Mouse (Mus musculus) heart, embryonic 12.5 days (tissue): ENCODE measurements around the gene Lrrc4. TPM values are rescaled to one million over a fixed set of nuclear protein-coding genes. Genes with fewer than 3 reads are reported as not detected.

ENCODE experiments used
- ATAC-seq: fragments of 200-750 bp; cut with Nextera tagmentation; 2 replicates; pipeline ENCODE4 v1.8.0; 2017; ENCODE audit warnings: moderate TSS enrichment, moderate library complexity; ENCODE audit not compliant: insufficient number of reproducible peaks, low FRiP score
- H3K27ac ChIP-seq: fragments of 300-500 bp; sonication (generic); 2 replicates; pipeline ENCODE4 v1.5.1; 2016; ENCODE audit warnings: mild to moderate bottlenecking, moderate library complexity; ENCODE audit not compliant: poor library complexity, severe bottlenecking
- H3K27me3 ChIP-seq: fragments of 300-500 bp; sonication (generic); replicated peaks from 2 replicates; pipeline ENCODE4 v1.6.1; 2016; ENCODE audit warnings: mild to moderate bottlenecking, moderate library complexity
- H3K36me3 ChIP-seq: fragments of 300-500 bp; sonication (generic); 2 replicates; pipeline ENCODE4 v1.6.1; 2016; ENCODE audit warnings: mild to moderate bottlenecking, moderate library complexity
- H3K4me1 ChIP-seq: fragments of 300-500 bp; sonication (generic); replicated peaks from 2 replicates; pipeline ENCODE4 v1.6.1; 2016; ENCODE audit warnings: mild to moderate bottlenecking
- H3K4me2 ChIP-seq: fragments of 300-500 bp; sonication (generic); 2 replicates; pipeline ENCODE4 v1.6.1; 2016; ENCODE audit warnings: mild to moderate bottlenecking, moderate library complexity
- H3K4me3 ChIP-seq: fragments of 300-500 bp; sonication (generic); 2 replicates; pipeline ENCODE4 v1.5.1; 2016; ENCODE audit warnings: mild to moderate bottlenecking
- H3K9ac ChIP-seq: fragments of 300-500 bp; sonication (generic); 2 replicates; pipeline ENCODE4 v1.6.1; 2016; ENCODE audit warnings: mild to moderate bottlenecking, moderate library complexity
- H3K9me3 ChIP-seq: fragments of 300-500 bp; sonication (generic); replicated peaks from 2 replicates; pipeline ENCODE4 v1.6.1; 2016; ENCODE audit warnings: mild to moderate bottlenecking, moderate library complexity
- WGBS: fragments of 180-500 bp; shearing (Covaris S2); methylation state at CpG from one replicate; pipeline ENCODE4 v1.1.7; 2016; 5-methylcytosine and 5-hydroxymethylcytosine counted together
- polyA plus RNA-seq: library from polyadenylated mRNA; unstranded; fragments of >200 nt; fragmentation: Nextera tagmentation; extraction: Ambion mirVana; gene quantifications from 2 replicates; pipeline ENCODE4 v1.2.1, GENCODE M21; 2016

Lrrc4 gene
- polyA plus RNA-seq: 0.51 and 0.58 TPM in 2 replicates

- Histone ChIP-seq H3K36me3 (no peaks in the 10 kb centered on the region), H3K27ac (no peak within 1 kb of the TSS), H3K9ac (peak within 1 kb of the TSS; percentile 88), H3K4me3 (peak within 1 kb of the TSS; percentile 67), H3K4me2 (peak within 1 kb of the TSS; percentile 100), H3K27me3 (peaks cover 31% of the 10 kb centered on the region), H3K4me1 (peaks cover 26% of the 10 kb centered on the region), H3K9me3 (no peaks in the 10 kb centered on the region)
- ATAC-seq: no peak
- 29% methylated on average over 27 of the region's 27 CpGs for WGBS
These were observed at the start of gene Lrrc4 for GRCm38 (mm10) chr6:28831011-28831853. Gene Lrrc4 (minus strand): TSS chr6:28831747.

GRCm38 (mm10) chr6:28880909-28881308 lies 49.4 kb upstream of the Lrrc4 start:
- Histone ChIP-seq H3K4me1 (peaks cover 40% of the 10 kb centered on the region), H3K4me2 (no peak overlapping the region), H3K9ac (no peak overlapping the region), H3K9me3 (no peaks in the 10 kb centered on the region), H3K27me3 (no peaks in the 10 kb centered on the region), H3K27ac (peak overlapping the region; percentile 41; the same call in 1 of the 2 replicates), H3K4me3 (no peak overlapping the region), H3K36me3 (peaks cover 47% of the 10 kb centered on the region)
- WGBS: 49% methylated on average over 4 of the region's 4 CpGs
- ATAC-seq: peak; percentile 31; the same call in 1 of the 2 replicates

GRCm38 (mm10) chr6:28879315-28879714 lies 47.8 kb upstream of the Lrrc4 start:
- Histone ChIP-seq H3K27ac (peak overlapping the region; percentile 28; the same call in 1 of the 2 replicates), H3K27me3 (no peaks in the 10 kb centered on the region), H3K4me2 (no peak overlapping the region), H3K4me1 (peaks cover 35% of the 10 kb centered on the region), H3K9me3 (no peaks in the 10 kb centered on the region), H3K36me3 (peaks cover 44% of the 10 kb centered on the region), H3K9ac (no peak overlapping the region), H3K4me3 (no peak overlapping the region)
- no peak for ATAC-seq
- WGBS: 23% methylated on average over 8 of the region's 8 CpGs

- Histone ChIP-seq H3K4me1 (peaks cover 35% of the 10 kb centered on the region), H3K27me3 (no peaks in the 10 kb centered on the region), H3K36me3 (peaks cover 32% of the 10 kb centered on the region), H3K9ac (no peak overlapping the region; the same call in 1 of the 2 replicates), H3K9me3 (no peaks in the 10 kb centered on the region), H3K4me2 (no peak overlapping the region), H3K4me3 (no peak overlapping the region), H3K27ac (no peak overlapping the region)
- 12% methylated on average over 7 of the region's 7 CpGs for WGBS
- ATAC-seq: no peak
These were observed 46.6 kb upstream of the Lrrc4 start for GRCm38 (mm10) chr6:28877945-28878666.

GRCm38 (mm10) chr6:28876492-28876891 lies 44.9 kb upstream of the Lrrc4 start:
- Histone ChIP-seq H3K36me3 (peaks cover 27% of the 10 kb centered on the region), H3K4me3 (no peak overlapping the region), H3K4me1 (peaks cover 35% of the 10 kb centered on the region), H3K9me3 (no peaks in the 10 kb centered on the region), H3K9ac (no peak overlapping the region), H3K27me3 (no peaks in the 10 kb centered on the region), H3K4me2 (no peak overlapping the region), H3K27ac (no peak overlapping the region)
- no peak for ATAC-seq
- 71% methylated on average over 3 of the region's 3 CpGs for WGBS

GRCm38 (mm10) chr6:28875333-28875732 lies 43.8 kb upstream of the Lrrc4 start:
- Histone ChIP-seq H3K27ac (no peak overlapping the region), H3K4me1 (peaks cover 30% of the 10 kb centered on the region), H3K27me3 (no peaks in the 10 kb centered on the region), H3K4me2 (no peak overlapping the region), H3K4me3 (no peak overlapping the region), H3K9me3 (no peaks in the 10 kb centered on the region), H3K9ac (no peak overlapping the region), H3K36me3 (peaks cover 25% of the 10 kb centered on the region)
- ATAC-seq: no peak
- WGBS: 94% methylated on average over 1 of the region's 1 CpGs

- Histone ChIP-seq H3K9me3 (no peaks in the 10 kb centered on the region), H3K4me2 (no peak overlapping the region), H3K27ac (no peak overlapping the region), H3K4me1 (peaks cover 24% of the 10 kb centered on the region), H3K4me3 (no peak overlapping the region), H3K36me3 (peaks cover 22% of the 10 kb centered on the region), H3K27me3 (no peaks in the 10 kb centered on the region), H3K9ac (no peak overlapping the region)
- ATAC-seq: no peak
- 90% methylated on average over 5 of the region's 5 CpGs for WGBS
These were observed 43.2 kb upstream of the Lrrc4 start for GRCm38 (mm10) chr6:28874759-28875158.

GRCm38 (mm10) chr6:28874053-28874452 lies 42.5 kb upstream of the Lrrc4 start:
- H3K9ac ChIP-seq: no peak overlapping the region
- H3K36me3 ChIP-seq: peaks cover 22% of the 10 kb centered on the region
- H3K4me2 ChIP-seq: no peak overlapping the region
- ATAC-seq: no peak
- WGBS: 85% methylated on average over 11 of the region's 11 CpGs
- no peak overlapping the region for H3K27ac ChIP-seq
- H3K27me3 ChIP-seq: no peaks in the 10 kb centered on the region
- H3K4me1 ChIP-seq: peaks cover 17% of the 10 kb centered on the region
- no peaks in the 10 kb centered on the region for H3K9me3 ChIP-seq
- H3K4me3 ChIP-seq: no peak overlapping the region

GRCm38 (mm10) chr6:28872421-28872795 lies 40.9 kb upstream of the Lrrc4 start:
- H3K27me3 ChIP-seq: no peaks in the 10 kb centered on the region
- H3K9me3 ChIP-seq: no peaks in the 10 kb centered on the region
- no peak overlapping the region for H3K27ac ChIP-seq
- H3K4me3 ChIP-seq: no peak overlapping the region
- H3K9ac ChIP-seq: no peak overlapping the region
- peaks cover 8% of the 10 kb centered on the region for H3K4me1 ChIP-seq
- 93% methylated on average over 3 of the region's 3 CpGs for WGBS
- ATAC-seq: no peak
- peaks cover 22% of the 10 kb centered on the region for H3K36me3 ChIP-seq
- no peak overlapping the region for H3K4me2 ChIP-seq

GRCm38 (mm10) chr6:28871725-28872420 lies 40.3 kb upstream of the Lrrc4 start:
- Histone ChIP-seq H3K27ac (no peak overlapping the region), H3K36me3 (peaks cover 19% of the 10 kb centered on the region), H3K27me3 (no peaks in the 10 kb centered on the region), H3K4me3 (no peak overlapping the region), H3K9ac (no peak overlapping the region), H3K4me1 (peaks cover 13% of the 10 kb centered on the region), H3K9me3 (no peaks in the 10 kb centered on the region), H3K4me2 (no peak overlapping the region)
- WGBS: 74% methylated on average over 5 of the region's 5 CpGs
- no peak for ATAC-seq
